Comparison of ENCODE assay signal across 9 mouse cellular contexts in genomic region chr9:111247682-111248246, GRCm38 (mm10). TPM values are rescaled to one million over a fixed set of nuclear protein-coding genes. Genes with fewer than 3 reads are reported as not detected.
DNase-seq lines count a peak whose midpoint lies in the region; ATAC-seq lines count a peak whose summit lies in the region.
"Had no signal": no experiment of that assay in that cellular context is flagged by ENCODE, and none has a peak within 500 bp of the region (broad histone marks: within the 10 kb centered on the region; RNA-seq: fewer than 3 reads in every experiment).

No protein-coding gene starts in this region.

- no peak overlapping the region for H3K9ac ChIP-seq in heart, embryonic 11.5 days (ENCODE audit: low read depth, low read length)

- H3K4me1 ChIP-seq in heart, embryonic 11.5 days (ENCODE audit: control insufficient read depth, insufficient read depth, low read length) = peaks cover 18% of the 10 kb centered on the region

- peak; percentile 62 for ATAC-seq in heart, embryonic 11.5 days (replicated peaks; ENCODE audit: insufficient number of reproducible peaks, low FRiP score, low TSS enrichment)
- peak; percentile 66 for ATAC-seq in megakaryocyte-erythroid progenitor cell, adult 5-6 weeks (replicated peaks; ENCODE audit: low FRiP score, low TSS enrichment, poor library complexity, severe bottlenecking)

- H3K36me3 ChIP-seq in heart, embryonic 11.5 days (ENCODE audit: control insufficient read depth, insufficient read depth, low read length) = peaks cover 8% of the 10 kb centered on the region; the same call in 1 of the 2 replicates

- H3K9me3 ChIP-seq in heart, embryonic 11.5 days (replicated peaks; ENCODE audit: control insufficient read depth, low read length) = no peaks in the 10 kb centered on the region

- H3K27ac ChIP-seq in heart, embryonic 11.5 days (ENCODE audit: low read depth, low read length) = peak overlapping the region; percentile 50

- H3K27me3 ChIP-seq in heart, embryonic 11.5 days (ENCODE audit: control insufficient read depth, insufficient read depth, low read length) = no peaks in the 10 kb centered on the region

- H3K4me3 ChIP-seq in heart, embryonic 11.5 days (ENCODE audit: low read depth, low read length) = no peak overlapping the region

- intact Hi-C loops in left cerebral cortex, postnatal 4 days (cut with DNase I) = no loop called here

- no peak overlapping the region; the same call in 1 of the 2 replicates for H3K4me2 ChIP-seq in heart, embryonic 11.5 days

- 70% methylated on average over 3 of the region's 3 CpGs for WGBS in heart, embryonic 11.5 days (ENCODE audit: insufficient replicate concordance)

- peak; percentile 40 for DNase-seq in layer of hippocampus, adult 11-12 months (ENCODE audit: low spot score)
- no peak for DNase-seq in layer of hippocampus, postnatal 25 days (ENCODE audit: extremely low spot score in 1 of 2, low spot score in 1 of 2)
- DNase-seq in Muller cell, postnatal 12 days (ENCODE audit: inconsistent ontology term) = peak; percentile 7
- no peak for DNase-seq in spleen, postnatal 14 days (ENCODE audit: low spot score in 2 of 2)
- no peak for DNase-seq in left cerebral cortex, postnatal 4 days
- no peak for DNase-seq in left cerebral cortex, adult 11 months (ENCODE audit: low spot score)
- DNase-seq: kidney, adult 8-10 months had no signal

RNA-seq across cellular contexts. Expression of gene Mlh1, which starts 23.8 kb away (rescaled TPM):
- 10 to 100 TPM; 14.5 to 19.6 TPM for total RNA-seq in layer of hippocampus, postnatal 25 days (2021)
- polyA plus RNA-seq in heart, embryonic 11.5 days (2014; fragmentation: Nextera tagmentation; extraction: Ambion mirVana) = 33.9 and 43.0 TPM in 2 replicates
- total RNA-seq in megakaryocyte-erythroid progenitor cell, adult 5-6 weeks (2014; fragmentation: Nextera tagmentation) = 47.2 and 69.4 TPM in 2 replicates
- 41.0 and 68.5 TPM in 2 replicates for total RNA-seq in megakaryocyte-erythroid progenitor cell, adult 5-6 weeks (2017)
- 10 to 100 TPM; 27.0 to 30.7 TPM for total RNA-seq in left cerebral cortex, postnatal 4 days (2021)

RNA-seq across cellular contexts. Expression of gene Epm2aip1, which starts 24.0 kb away (rescaled TPM):
- total RNA-seq in layer of hippocampus, postnatal 25 days (2021) = 10 to 100 TPM; 75.0 to 75.5 TPM
- 25.6 and 35.3 TPM in 2 replicates for polyA plus RNA-seq in heart, embryonic 11.5 days (2014; fragmentation: Nextera tagmentation; extraction: Ambion mirVana)
- 15.9 and 16.7 TPM in 2 replicates for total RNA-seq in megakaryocyte-erythroid progenitor cell, adult 5-6 weeks (2014; fragmentation: Nextera tagmentation)
- 11.2 and 18.6 TPM in 2 replicates for total RNA-seq in megakaryocyte-erythroid progenitor cell, adult 5-6 weeks (2017)
- 10 to 100 TPM; 84.9 to 85.6 TPM for total RNA-seq in left cerebral cortex, postnatal 4 days (2021)

Comparison
In these comparisons a context has a peak if more than half of its experiments do, and no peak if none do; other contexts are left out.
1. DNase-seq: peak in layer of hippocampus, adult 11-12 months (single experiment) and Muller cell, postnatal 12 days (single experiment); none in layer of hippocampus, postnatal 25 days (0 of 2), spleen, postnatal 14 days (0 of 2), left cerebral cortex, postnatal 4 days (single experiment) and left cerebral cortex, adult 11 months (single experiment).